Mouse (Mus musculus): ENCODE measurements at regions not wholly inside any gene's neighbourhood (a gene's known extent, or its start where the extent isn't known, plus 50 kb on each side); places are given as distances from the start of the nearest gene placed in this dataset.
A peak's percentile ranks its signal among the peaks of the same experiment; 100 is the strongest.

GRCm38 (mm10) chr12:56144359-56144758 is 201.3 kb downstream of the Mbip start:
- H3K4me1 ChIP-seq (ENCODE audit: control insufficient read depth, insufficient read depth, low read length) = no peaks in the 10 kb centered on the region

GRCm38 (mm10) chr12:56143789-56144188 is 201.9 kb downstream of the Mbip start:
- no peak overlapping the region for H3K4me2 ChIP-seq (ENCODE audit: low read length)
- no peak overlapping the region for H3K27ac ChIP-seq (ENCODE audit: low read length)
- H3K4me3 ChIP-seq (ENCODE audit: low read depth, low read length) = no peak overlapping the region
- WGBS = 79% methylated on average over 2 of the region's 2 CpGs
- no peaks in the 10 kb centered on the region for H3K4me1 ChIP-seq (ENCODE audit: control insufficient read depth, insufficient read depth, low read length)
- no peak for ATAC-seq
- H3K9me3 ChIP-seq (replicated peaks; ENCODE audit: control insufficient read depth, low read length, poor library complexity, severe bottlenecking) = no peaks in the 10 kb centered on the region
- no peaks in the 10 kb centered on the region for H3K36me3 ChIP-seq (ENCODE audit: control insufficient read depth, insufficient read depth, low read length)
- H3K27me3 ChIP-seq (ENCODE audit: control insufficient read depth, insufficient read depth, low read depth, low read length) = no peaks in the 10 kb centered on the region
- H3K9ac ChIP-seq (ENCODE audit: low read depth, low read length) = no peak overlapping the region

More at GRCm38 (mm10) chr12:56144359-56144758, 201.3 kb downstream of the Mbip start:
- no peaks in the 10 kb centered on the region for H3K27me3 ChIP-seq (ENCODE audit: control insufficient read depth, insufficient read depth, low read depth, low read length)
- WGBS = 82% methylated on average over 1 of the region's 1 CpGs
- no peak overlapping the region for H3K4me3 ChIP-seq (ENCODE audit: low read depth, low read length)
- no peaks in the 10 kb centered on the region for H3K9me3 ChIP-seq (replicated peaks; ENCODE audit: control insufficient read depth, low read length, poor library complexity, severe bottlenecking)
- H3K27ac ChIP-seq (ENCODE audit: low read length) = no peak overlapping the region
- H3K9ac ChIP-seq (ENCODE audit: low read depth, low read length) = no peak overlapping the region
- no peaks in the 10 kb centered on the region for H3K36me3 ChIP-seq (ENCODE audit: control insufficient read depth, insufficient read depth, low read length)
- no peak overlapping the region for H3K4me2 ChIP-seq (ENCODE audit: low read length)
- ATAC-seq = no peak

DNA sequence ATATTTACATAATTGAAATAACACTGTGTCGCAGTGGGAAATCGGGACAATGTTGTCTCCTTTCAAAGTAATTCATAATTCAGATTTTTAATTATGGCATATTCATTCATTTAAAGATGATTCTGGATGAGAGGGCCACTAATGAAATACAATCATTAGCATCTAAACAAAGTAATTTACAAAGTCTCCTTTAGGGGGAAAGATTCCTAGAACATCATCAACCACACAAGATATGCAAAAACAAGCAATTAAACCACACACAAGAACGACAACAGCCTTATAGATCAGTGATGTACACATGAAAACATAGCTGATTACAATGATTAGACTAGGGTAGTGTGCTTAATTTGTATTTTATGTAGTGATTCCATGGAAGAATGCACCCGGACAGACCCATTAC is 231.2 kb downstream of the Mbip start:
- no peak overlapping the region for H3K4me2 ChIP-seq (ENCODE audit: low read length)
- no peaks in the 10 kb centered on the region for H3K9me3 ChIP-seq (replicated peaks; ENCODE audit: control insufficient read depth, low read length, poor library complexity, severe bottlenecking)
- H3K9ac ChIP-seq (ENCODE audit: low read depth, low read length) = no peak overlapping the region
- H3K27ac ChIP-seq (ENCODE audit: low read length) = no peak overlapping the region
- WGBS = 82% methylated on average over 4 of the region's 4 CpGs
- no peaks in the 10 kb centered on the region for H3K27me3 ChIP-seq (ENCODE audit: control insufficient read depth, insufficient read depth, low read depth, low read length)
- ATAC-seq = no peak
- H3K4me1 ChIP-seq (ENCODE audit: control insufficient read depth, insufficient read depth, low read length) = 0 out of 2 replicates have a peak, but pooled peaks cover 2% of the 10 kb centered on the region
- no peaks in the 10 kb centered on the region for H3K36me3 ChIP-seq (ENCODE audit: control insufficient read depth, insufficient read depth, low read length)
- no peak overlapping the region for H3K4me3 ChIP-seq (ENCODE audit: low read depth, low read length)

GRCm38 (mm10) chr12:56081406-56081805 is 245.3 kb downstream of the Brms1l start:
- H3K4me3 ChIP-seq (ENCODE audit: low read depth, low read length) = no peak overlapping the region
- no peak overlapping the region for H3K9ac ChIP-seq (ENCODE audit: low read depth, low read length)
- no peak for ATAC-seq
- H3K36me3 ChIP-seq (ENCODE audit: control insufficient read depth, insufficient read depth, low read length) = no peaks in the 10 kb centered on the region
- no peak overlapping the region for H3K27ac ChIP-seq (ENCODE audit: low read length)
- H3K9me3 ChIP-seq (replicated peaks; ENCODE audit: control insufficient read depth, low read length, poor library complexity, severe bottlenecking) = no peaks in the 10 kb centered on the region
- H3K4me2 ChIP-seq (ENCODE audit: low read length) = no peak overlapping the region
- no peaks in the 10 kb centered on the region for H3K4me1 ChIP-seq (ENCODE audit: control insufficient read depth, insufficient read depth, low read length)
- no peaks in the 10 kb centered on the region for H3K27me3 ChIP-seq (ENCODE audit: control insufficient read depth, insufficient read depth, low read depth, low read length)

DNA sequence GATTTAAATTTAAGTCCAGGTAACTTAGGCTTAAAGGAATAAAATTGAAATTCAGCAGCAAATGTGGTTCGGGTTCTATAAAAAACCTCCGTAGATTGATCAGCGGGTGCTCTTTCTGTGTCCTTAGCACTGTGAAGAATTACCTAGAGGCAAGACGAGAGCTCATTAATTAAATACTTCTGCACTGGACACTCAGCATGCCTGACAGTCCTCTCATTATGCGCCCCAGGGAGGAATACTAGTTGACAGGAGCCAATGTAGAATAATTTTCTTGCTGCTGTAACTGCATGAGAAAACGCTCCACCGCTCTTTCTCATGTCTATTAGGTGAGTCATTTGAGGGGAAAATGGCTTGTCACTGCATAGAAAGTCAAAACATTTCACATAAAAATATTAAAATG is 228.1 kb downstream of the Brms1l start:
- ATAC-seq = peak; percentile 75; the same call in 1 of the 2 replicates
- no peak overlapping the region for H3K4me3 ChIP-seq (ENCODE audit: low read depth, low read length)
- 52% methylated on average over 7 of the region's 7 CpGs for WGBS

DNA sequence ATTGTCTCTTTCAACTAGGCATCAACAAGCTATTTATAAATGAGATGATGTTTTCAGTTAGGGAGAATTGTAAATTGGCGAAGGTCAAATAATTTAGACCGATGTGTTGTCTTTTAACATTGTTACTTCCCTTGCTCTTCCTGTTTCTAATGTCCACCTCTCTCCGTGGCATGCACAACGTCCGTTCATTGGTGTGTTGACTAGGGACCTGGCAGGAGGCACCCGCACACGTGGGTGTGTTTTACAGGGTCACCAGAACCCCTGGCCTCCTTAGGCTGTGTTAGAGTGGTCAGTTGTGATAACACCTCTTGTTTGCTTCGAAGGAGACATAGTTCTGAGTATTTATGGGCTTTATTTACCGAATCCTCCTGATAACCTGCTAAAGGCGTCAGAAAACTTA is 222.8 kb downstream of the Brms1l start:
- no peaks in the 10 kb centered on the region for H3K9me3 ChIP-seq (replicated peaks; ENCODE audit: control insufficient read depth, low read length, poor library complexity, severe bottlenecking)
- no peak overlapping the region for H3K9ac ChIP-seq (ENCODE audit: low read depth, low read length)
- H3K36me3 ChIP-seq (ENCODE audit: control insufficient read depth, insufficient read depth, low read length) = no peaks in the 10 kb centered on the region
- H3K27ac ChIP-seq (ENCODE audit: low read length) = no peak overlapping the region
- no peak for ATAC-seq
- H3K27me3 ChIP-seq (ENCODE audit: control insufficient read depth, insufficient read depth, low read depth, low read length) = no peaks in the 10 kb centered on the region
- H3K4me3 ChIP-seq (ENCODE audit: low read depth, low read length) = no peak overlapping the region
- H3K4me1 ChIP-seq (ENCODE audit: control insufficient read depth, insufficient read depth, low read length) = no peaks in the 10 kb centered on the region
- 81% methylated on average over 10 of the region's 10 CpGs for WGBS
- H3K4me2 ChIP-seq (ENCODE audit: low read length) = no peak overlapping the region

More for the DNA sequence above, 228.1 kb downstream of the Brms1l start:
- no peak overlapping the region for H3K9ac ChIP-seq (ENCODE audit: low read depth, low read length)
- no peaks in the 10 kb centered on the region for H3K27me3 ChIP-seq (ENCODE audit: control insufficient read depth, insufficient read depth, low read depth, low read length)
- H3K4me1 ChIP-seq (ENCODE audit: control insufficient read depth, insufficient read depth, low read length) = no peaks in the 10 kb centered on the region
- H3K4me2 ChIP-seq (ENCODE audit: low read length) = no peak overlapping the region
- H3K36me3 ChIP-seq (ENCODE audit: control insufficient read depth, insufficient read depth, low read length) = no peaks in the 10 kb centered on the region
- no peak overlapping the region for H3K27ac ChIP-seq (ENCODE audit: low read length)
- H3K9me3 ChIP-seq (replicated peaks; ENCODE audit: control insufficient read depth, low read length, poor library complexity, severe bottlenecking) = no peaks in the 10 kb centered on the region

DNA sequence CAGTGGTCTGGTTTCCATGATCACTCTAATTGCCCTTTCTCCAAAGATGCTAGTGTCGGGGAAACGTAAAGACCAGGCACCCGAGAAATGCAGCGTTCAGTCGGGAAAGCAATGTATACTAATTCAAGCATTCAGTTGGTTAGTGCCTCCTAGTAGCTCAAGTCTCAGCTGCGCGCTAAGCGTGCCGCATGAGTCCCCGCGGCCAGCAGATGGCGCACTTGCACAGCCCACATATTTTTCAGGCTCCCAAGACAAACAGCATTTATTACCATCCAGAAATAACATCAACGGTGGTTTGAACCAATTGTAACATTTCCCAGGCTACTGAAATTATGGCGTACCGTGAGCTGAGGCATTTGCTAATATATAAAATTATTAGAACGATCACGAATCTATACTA is 222.3 kb downstream of the Brms1l start:
- no peak overlapping the region for H3K9ac ChIP-seq (ENCODE audit: low read depth, low read length)
- H3K27me3 ChIP-seq (ENCODE audit: control insufficient read depth, insufficient read depth, low read depth, low read length) = no peaks in the 10 kb centered on the region
- peak; percentile 90 for ATAC-seq
- WGBS = 11% methylated on average over 17 of the region's 17 CpGs
- no peaks in the 10 kb centered on the region for H3K4me1 ChIP-seq (ENCODE audit: control insufficient read depth, insufficient read depth, low read length)
- no peaks in the 10 kb centered on the region for H3K9me3 ChIP-seq (replicated peaks; ENCODE audit: control insufficient read depth, low read length, poor library complexity, severe bottlenecking)
- no peak overlapping the region for H3K4me2 ChIP-seq (ENCODE audit: low read length)
- no peak overlapping the region for H3K4me3 ChIP-seq (ENCODE audit: low read depth, low read length)
- no peaks in the 10 kb centered on the region for H3K36me3 ChIP-seq (ENCODE audit: control insufficient read depth, insufficient read depth, low read length)
- H3K27ac ChIP-seq (ENCODE audit: low read length) = no peak overlapping the region

- 69% methylated on average over 6 of the region's 6 CpGs for WGBS
- no peak for ATAC-seq
These were observed 219.3 kb downstream of the Brms1l start for GRCm38 (mm10) chr12:56055382-56055781.

GRCm38 (mm10) chr12:56046050-56046449 is 209.9 kb downstream of the Brms1l start:
- H3K4me1 ChIP-seq (ENCODE audit: control insufficient read depth, insufficient read depth, low read length) = no peaks in the 10 kb centered on the region
- no peak overlapping the region for H3K4me2 ChIP-seq (ENCODE audit: low read length)
- H3K27ac ChIP-seq (ENCODE audit: low read length) = no peak overlapping the region
- H3K9ac ChIP-seq (ENCODE audit: low read depth, low read length) = no peak overlapping the region
- H3K4me3 ChIP-seq (ENCODE audit: low read depth, low read length) = no peak overlapping the region
- WGBS = 94% methylated on average over 3 of the region's 3 CpGs
- H3K9me3 ChIP-seq (replicated peaks; ENCODE audit: control insufficient read depth, low read length, poor library complexity, severe bottlenecking) = no peaks in the 10 kb centered on the region
- H3K36me3 ChIP-seq (ENCODE audit: control insufficient read depth, insufficient read depth, low read length) = no peaks in the 10 kb centered on the region
- ATAC-seq = no peak
- H3K27me3 ChIP-seq (ENCODE audit: control insufficient read depth, insufficient read depth, low read depth, low read length) = no peaks in the 10 kb centered on the region

More at GRCm38 (mm10) chr12:56055382-56055781, 219.3 kb downstream of the Brms1l start:
- Histone ChIP-seq H3K9ac (ENCODE audit: low read depth, low read length) (no peak overlapping the region), H3K4me2 (ENCODE audit: low read length) (no peak overlapping the region), H3K4me1 (ENCODE audit: control insufficient read depth, insufficient read depth, low read length) (no peaks in the 10 kb centered on the region), H3K4me3 (ENCODE audit: low read depth, low read length) (no peak overlapping the region), H3K9me3 (replicated peaks; ENCODE audit: control insufficient read depth, low read length, poor library complexity, severe bottlenecking) (no peaks in the 10 kb centered on the region), H3K36me3 (ENCODE audit: control insufficient read depth, insufficient read depth, low read length) (no peaks in the 10 kb centered on the region), H3K27me3 (ENCODE audit: control insufficient read depth, insufficient read depth, low read depth, low read length) (no peaks in the 10 kb centered on the region), H3K27ac (ENCODE audit: low read length) (no peak overlapping the region)
